Mouse (Mus musculus) cerebellum, adult 11-12 months (tissue): ENCODE results near the gene Gm10801.
"Not testable (repeated sequence)": the region's sequence is repeated elsewhere in the genome, so short reads cannot be mapped to it uniquely, and the experiment has no call there.

Experiments
- DNase-seq: peaks from one replicate; pipeline ENCODE4 v3.0.0; 2022

The Gm10801 gene

GRCm38 (mm10) chr2:98661937-98662336, at the start of gene Gm10801:
Gene Gm10801 (plus strand): TSS chr2:98662237.
- DNase-seq, result not testable (repeated sequence)

GRCm38 (mm10) chr2:98667201-98667600, 5.2 kb downstream of the Gm10801 start, which contains the start of gene Gm10800:
Gene Gm10800 (minus strand): TSS chr2:98667301.
- DNase-seq, result not testable (repeated sequence)

- DNase-seq, result no peak
Measured at GRCm38 (mm10) chr2:98697533-98697932, 35.5 kb downstream of the Gm10801 start.
